Mouse (Mus musculus): ENCODE measurements around the gene Gm3020.
"Not testable (repeated sequence)": the region's sequence is repeated elsewhere in the genome, so short reads cannot be mapped to it uniquely, and the experiment has no call there.

Gm3020 gene

DNA sequence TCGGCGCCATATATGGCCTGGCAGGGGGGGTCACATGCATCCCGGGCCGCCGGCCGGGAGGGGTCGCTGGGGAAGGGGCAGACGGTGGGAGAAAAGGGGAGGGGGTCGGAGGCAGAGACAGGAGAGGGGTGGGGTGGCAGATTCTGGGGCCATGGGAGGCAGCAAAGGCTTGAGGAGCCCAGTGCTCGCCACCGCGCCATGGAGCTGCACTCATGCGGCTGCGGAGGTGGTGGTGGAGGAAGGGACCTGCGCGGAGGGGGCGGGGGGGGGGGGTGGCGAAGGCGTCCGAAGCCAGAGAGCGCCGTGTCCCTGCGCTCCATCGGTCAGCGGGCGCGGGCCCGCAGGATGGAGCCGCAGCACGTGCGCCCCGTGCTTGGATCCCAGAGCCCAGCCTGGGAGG, at the start of gene Gm3020:
TSS of gene Gm3020 (plus strand) at position 301 of the 400 bp plus-strand sequence.
- DNase-seq, result not testable (repeated sequence)

DNA sequence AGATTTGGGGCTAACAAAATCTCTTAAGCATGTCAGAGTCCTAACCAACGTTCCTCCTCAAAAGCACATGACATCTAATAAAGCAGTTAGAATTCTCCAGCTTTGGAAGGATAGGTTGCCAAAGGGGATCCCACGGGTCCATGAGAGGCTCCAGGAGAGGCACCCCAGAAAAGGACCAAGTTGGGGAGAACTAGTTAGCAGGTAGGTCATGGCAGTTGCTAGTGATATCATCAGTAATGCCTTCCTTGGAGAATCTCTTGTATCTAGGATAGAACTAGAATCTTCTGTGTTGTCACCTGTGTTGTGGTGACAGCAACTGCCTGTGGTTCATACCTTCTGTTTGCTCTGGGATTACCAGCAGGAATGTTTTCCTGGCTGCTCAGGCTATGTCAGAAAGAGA, 17.6 kb upstream of the Gm3020 start, which contains the start of gene Gm3012:
TSS of gene Gm3012 (plus strand) at position 301 of the 400 bp plus-strand sequence.
- not testable (repeated sequence) for DNase-seq

DNA sequence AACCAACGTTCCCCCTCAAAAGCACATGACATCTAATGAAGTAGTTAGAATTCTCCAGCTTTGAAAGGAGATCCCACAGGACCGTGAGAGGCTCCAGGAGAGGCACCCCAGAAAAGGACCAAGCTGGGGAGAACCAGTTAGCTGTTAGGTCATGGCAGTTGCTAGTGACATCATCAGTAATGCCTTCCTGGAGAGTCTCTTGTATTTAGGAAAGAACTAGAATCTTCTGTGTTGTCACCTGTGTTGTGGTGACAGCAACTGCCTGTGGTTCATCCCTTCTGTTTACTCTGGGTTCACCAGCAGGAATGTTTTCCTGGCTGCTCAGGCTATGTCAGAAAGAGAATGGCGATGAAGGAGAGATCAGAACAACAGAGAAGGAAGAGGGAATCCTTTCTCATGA, 36.7 kb downstream of the Gm3020 start, which contains the start of gene Gm3043:
TSS of gene Gm3043 (plus strand) at position 301 of the 400 bp plus-strand sequence.
- DNase-seq, result not testable (repeated sequence)

All from cerebellum, adult 11 months (tissue).